Mouse (Mus musculus): ENCODE results near the gene Cd44. TPM values are rescaled to one million over a fixed set of nuclear protein-coding genes. Genes with fewer than 3 reads are reported as not detected.

Gene Cd44
- polyA plus RNA-seq (2016; fragmentation: Nextera tagmentation; extraction: Ambion mirVana), result 3.9 and 5.4 TPM in 2 replicates

DNA sequence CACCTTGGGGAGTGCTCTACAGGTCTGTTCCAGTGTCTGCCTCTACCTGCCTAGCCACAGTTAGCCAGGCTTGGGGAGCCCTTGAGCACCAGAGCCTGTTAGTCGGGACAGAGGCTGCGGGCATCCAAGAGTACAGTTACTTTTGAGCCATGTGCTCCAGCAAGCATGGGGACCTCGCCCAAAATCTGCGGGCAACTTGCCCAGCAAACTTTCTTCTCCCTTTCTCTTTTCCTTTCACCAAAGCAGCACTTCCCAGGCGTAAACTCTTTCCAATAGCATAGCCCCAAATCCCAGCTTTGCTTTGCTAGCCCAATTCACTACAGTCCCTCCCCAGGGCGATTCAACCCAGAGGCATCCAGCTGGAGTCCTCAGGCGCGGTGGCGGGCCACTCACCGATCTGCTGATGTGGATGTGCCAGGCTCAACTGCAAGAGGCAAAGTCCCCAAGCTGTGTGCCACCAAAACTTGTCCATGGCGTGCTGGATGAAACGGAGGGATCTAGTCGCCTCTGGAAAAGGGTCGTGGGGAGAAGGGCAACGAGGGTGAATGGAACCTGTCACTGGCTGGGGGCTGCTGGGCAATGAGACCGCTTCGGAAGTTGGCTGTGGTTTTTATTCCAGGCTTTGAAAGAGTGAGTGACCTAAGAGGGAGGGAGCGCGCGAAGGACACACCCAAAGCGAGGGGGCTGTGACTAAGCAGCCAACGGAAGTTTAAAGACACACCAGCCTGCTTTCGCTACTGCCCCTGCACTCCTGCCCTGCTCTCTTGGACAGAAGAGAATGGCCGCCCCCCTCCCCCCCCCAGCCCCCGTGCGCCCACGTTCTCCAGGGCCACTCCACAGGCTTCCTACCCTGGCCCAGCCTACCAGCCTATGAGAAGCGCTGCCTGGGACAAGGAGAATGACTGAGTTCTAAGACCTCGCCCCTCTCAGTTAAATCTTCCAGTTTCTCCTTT lies at the start of gene Cd44:
TSS of gene Cd44 (minus strand) at position 791 of the 953 bp plus-strand sequence.
- peak; percentile 46 for ATAC-seq (ENCODE audit: low FRiP score)
- peak within 1 kb of the TSS; percentile 34 for H3K4me3 ChIP-seq
- H3K27ac ChIP-seq, result no peak within 1 kb of the TSS
- peaks cover 8% of the 10 kb centered on the region for H3K4me1 ChIP-seq
- no peaks in the 10 kb centered on the region for H3K9me3 ChIP-seq (replicated peaks)
- WGBS, result 2% methylated on average over 29 of the region's 29 CpGs
- peak within 1 kb of the TSS; percentile 53 for H3K9ac ChIP-seq
- peak within 1 kb of the TSS; percentile 65 for H3K4me2 ChIP-seq (replicated peaks)
- no peaks in the 10 kb centered on the region for H3K36me3 ChIP-seq
- peaks cover 24% of the 10 kb centered on the region for H3K27me3 ChIP-seq

DNA sequence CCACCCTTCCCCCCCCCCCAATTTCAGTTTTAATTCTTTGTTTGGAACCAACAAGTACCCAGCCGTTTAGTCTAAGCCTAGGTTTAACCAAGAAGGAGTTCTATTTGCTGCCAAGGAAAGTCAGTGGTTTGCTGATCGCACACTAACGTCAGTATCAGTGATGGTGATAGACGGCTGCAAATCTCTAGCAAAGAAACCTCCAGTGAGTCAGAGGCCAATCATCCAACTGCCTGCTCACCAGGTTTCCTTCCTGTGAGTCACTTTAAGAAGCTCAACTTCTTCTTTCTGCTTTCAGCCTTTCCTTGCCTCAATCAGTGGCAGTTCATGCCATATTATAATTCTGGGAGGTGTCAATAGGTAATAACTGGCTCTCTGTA lies 47.0 kb upstream of the Cd44 start:
- H3K4me2 ChIP-seq (replicated peaks), result no peak overlapping the region
- no peak overlapping the region for H3K9ac ChIP-seq
- WGBS, result 89% methylated on average over 4 of the region's 4 CpGs
- no peaks in the 10 kb centered on the region for H3K36me3 ChIP-seq
- H3K4me1 ChIP-seq, result peaks cover 9% of the 10 kb centered on the region
- no peak overlapping the region for H3K27ac ChIP-seq
- H3K27me3 ChIP-seq, result no peaks in the 10 kb centered on the region
- ATAC-seq (ENCODE audit: low FRiP score), result no peak
- H3K4me3 ChIP-seq, result no peak overlapping the region
- no peaks in the 10 kb centered on the region for H3K9me3 ChIP-seq (replicated peaks)

DNA sequence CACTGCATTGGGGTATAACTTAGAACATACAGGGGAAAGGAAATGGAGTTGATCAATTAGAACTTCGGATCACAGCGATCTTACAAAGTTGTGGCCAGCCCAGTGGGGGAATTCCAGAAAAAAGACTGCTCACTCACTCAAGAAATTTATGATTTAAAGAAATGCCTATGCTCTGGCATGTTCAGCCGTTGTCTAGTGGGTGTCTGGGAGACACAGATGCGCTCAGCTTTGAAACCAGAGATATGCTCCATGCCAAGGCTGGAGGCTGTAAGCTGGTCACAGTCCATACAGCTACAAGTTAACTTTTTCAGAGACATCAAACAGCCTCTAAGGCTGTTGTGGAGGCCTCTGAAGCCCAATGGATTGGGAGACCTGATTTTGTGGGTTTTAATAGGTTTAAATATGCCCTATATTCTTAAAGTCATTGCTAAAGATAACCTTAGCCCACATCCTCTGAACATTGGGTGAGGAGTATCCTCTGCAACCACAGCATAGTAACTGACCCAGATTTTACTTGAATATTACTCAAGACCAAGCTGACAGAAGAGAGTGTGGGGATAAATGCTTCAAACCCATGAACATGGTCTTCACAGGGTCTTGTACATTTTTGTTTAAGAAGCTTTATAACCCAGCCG lies 46.5 kb upstream of the Cd44 start:
- no peak overlapping the region for H3K4me3 ChIP-seq
- no peak overlapping the region for H3K4me2 ChIP-seq (replicated peaks)
- H3K36me3 ChIP-seq, result no peaks in the 10 kb centered on the region
- no peak overlapping the region for H3K27ac ChIP-seq
- no peak for ATAC-seq (ENCODE audit: low FRiP score)
- WGBS, result 92% methylated on average over 5 of the region's 5 CpGs
- no peaks in the 10 kb centered on the region for H3K27me3 ChIP-seq
- H3K4me1 ChIP-seq, result peaks cover 11% of the 10 kb centered on the region
- H3K9ac ChIP-seq, result no peak overlapping the region
- H3K9me3 ChIP-seq (replicated peaks), result no peaks in the 10 kb centered on the region

DNA sequence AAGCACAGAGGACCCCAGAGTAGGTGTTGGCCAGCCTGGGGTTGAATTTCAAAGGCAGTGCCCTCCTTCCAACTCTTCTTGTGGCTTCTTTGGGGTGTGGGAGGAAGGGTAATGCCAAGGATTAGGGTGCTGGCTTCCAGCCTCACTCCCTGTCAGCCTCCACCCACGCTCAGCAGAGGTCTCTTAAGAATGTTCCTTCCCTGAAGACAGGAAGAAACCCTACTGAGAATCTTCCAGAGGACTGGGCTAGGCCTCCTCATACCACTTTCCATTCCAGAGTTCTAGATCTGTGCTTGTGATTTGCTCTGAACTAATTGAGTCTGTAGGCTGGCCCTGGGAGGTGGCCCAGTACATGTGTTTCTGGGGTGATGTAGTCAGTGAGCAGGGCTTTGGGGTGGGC lies 43.6 kb upstream of the Cd44 start:
- 50% methylated on average over 1 of the region's 1 CpGs for WGBS
- no peak for ATAC-seq (ENCODE audit: low FRiP score)

DNA sequence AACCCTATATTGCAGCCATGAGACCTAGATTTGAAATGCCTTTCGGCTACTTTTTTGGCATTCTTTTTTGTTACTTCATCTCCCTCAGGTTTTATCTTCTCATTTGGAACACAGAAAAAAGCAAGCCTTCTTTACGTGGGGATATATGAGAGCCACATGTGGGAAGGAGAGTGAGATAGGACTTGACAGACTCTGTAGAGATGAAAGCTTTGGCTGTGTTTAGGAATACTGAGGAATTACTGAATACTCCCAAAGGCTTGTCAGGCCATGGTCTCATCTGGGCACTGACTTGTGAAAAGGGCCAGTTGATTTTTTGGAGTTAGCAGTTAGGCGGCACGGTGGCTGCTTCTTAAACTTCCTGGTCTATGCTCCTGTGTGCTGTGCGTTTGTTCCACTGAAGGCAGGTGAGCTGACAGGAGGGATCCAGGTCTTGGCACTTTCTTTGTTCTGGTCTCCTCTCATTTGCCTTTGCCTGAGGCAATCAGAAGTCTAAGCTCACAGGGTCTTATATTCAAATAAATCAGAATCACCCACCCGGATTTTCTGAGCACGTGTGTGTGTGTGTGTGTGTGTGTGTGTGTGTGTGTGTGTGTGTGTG lies 43.0 kb upstream of the Cd44 start:
- Histone ChIP-seq H3K9me3 (replicated peaks) (no peaks in the 10 kb centered on the region), H3K4me1 (peaks cover 11% of the 10 kb centered on the region), H3K36me3 (no peaks in the 10 kb centered on the region), H3K4me3 (no peak overlapping the region), H3K27ac (no peak overlapping the region), H3K27me3 (no peaks in the 10 kb centered on the region), H3K4me2 (replicated peaks) (no peak overlapping the region), H3K9ac (no peak overlapping the region)
- WGBS, result 68% methylated on average over 7 of the region's 7 CpGs
- no peak for ATAC-seq (ENCODE audit: low FRiP score)

More for the DNA sequence above, 43.6 kb upstream of the Cd44 start:
- Histone ChIP-seq H3K27ac (no peak overlapping the region), H3K4me2 (replicated peaks) (no peak overlapping the region), H3K36me3 (no peaks in the 10 kb centered on the region), H3K4me3 (no peak overlapping the region), H3K9me3 (replicated peaks) (no peaks in the 10 kb centered on the region), H3K4me1 (peaks cover 11% of the 10 kb centered on the region), H3K9ac (no peak overlapping the region), H3K27me3 (no peaks in the 10 kb centered on the region)

DNA sequence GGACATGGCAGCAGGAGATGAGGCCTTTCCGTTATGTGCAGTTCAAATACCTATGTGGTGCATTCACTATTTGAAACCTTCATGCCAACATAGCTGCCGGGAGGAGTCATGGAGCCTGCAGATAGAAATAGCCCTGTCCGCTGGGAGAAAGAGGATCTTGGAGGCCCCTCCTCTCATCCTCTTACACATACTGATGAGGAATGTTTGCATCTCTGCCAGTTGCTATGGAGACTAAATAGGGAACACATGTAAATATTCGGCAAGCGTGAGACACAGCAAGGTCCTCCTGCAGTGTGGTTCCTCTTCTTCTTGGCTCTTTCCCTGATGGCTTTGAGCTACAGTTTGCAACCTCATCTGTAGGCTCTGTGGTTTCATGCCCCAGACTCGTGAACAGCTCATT lies 42.5 kb upstream of the Cd44 start:
- no peaks in the 10 kb centered on the region for H3K9me3 ChIP-seq (replicated peaks)
- no peak overlapping the region for H3K4me3 ChIP-seq
- H3K27me3 ChIP-seq, result no peaks in the 10 kb centered on the region
- no peak overlapping the region for H3K27ac ChIP-seq
- no peaks in the 10 kb centered on the region for H3K36me3 ChIP-seq
- H3K4me1 ChIP-seq, result peaks cover 11% of the 10 kb centered on the region
- no peak overlapping the region for H3K4me2 ChIP-seq (replicated peaks)
- ATAC-seq (ENCODE audit: low FRiP score), result peak; percentile 63; the same call in 1 of the 2 replicates
- H3K9ac ChIP-seq, result no peak overlapping the region
- 29% methylated on average over 6 of the region's 6 CpGs for WGBS

DNA sequence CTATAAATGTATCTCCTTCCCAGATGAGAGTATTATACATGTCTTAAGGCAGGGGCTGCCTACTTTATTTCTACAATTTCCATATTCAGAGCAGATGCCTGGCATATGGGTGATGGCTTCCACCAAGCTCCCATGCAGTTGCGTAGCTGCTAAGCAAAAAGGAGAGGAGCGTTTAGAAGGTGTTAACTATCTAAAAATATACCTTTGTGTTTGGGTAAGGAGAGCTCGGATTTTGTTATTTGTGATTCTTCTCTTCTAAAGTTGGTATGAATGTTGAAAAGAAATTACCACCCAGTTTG lies 41.3 kb upstream of the Cd44 start:
- Histone ChIP-seq H3K9me3 (replicated peaks) (no peaks in the 10 kb centered on the region), H3K4me2 (replicated peaks) (no peak overlapping the region), H3K36me3 (no peaks in the 10 kb centered on the region), H3K4me3 (no peak overlapping the region), H3K27ac (no peak overlapping the region), H3K9ac (no peak overlapping the region), H3K4me1 (peaks cover 11% of the 10 kb centered on the region), H3K27me3 (no peaks in the 10 kb centered on the region)
- WGBS, result 86% methylated on average over 3 of the region's 3 CpGs
- no peak for ATAC-seq (ENCODE audit: low FRiP score)

DNA sequence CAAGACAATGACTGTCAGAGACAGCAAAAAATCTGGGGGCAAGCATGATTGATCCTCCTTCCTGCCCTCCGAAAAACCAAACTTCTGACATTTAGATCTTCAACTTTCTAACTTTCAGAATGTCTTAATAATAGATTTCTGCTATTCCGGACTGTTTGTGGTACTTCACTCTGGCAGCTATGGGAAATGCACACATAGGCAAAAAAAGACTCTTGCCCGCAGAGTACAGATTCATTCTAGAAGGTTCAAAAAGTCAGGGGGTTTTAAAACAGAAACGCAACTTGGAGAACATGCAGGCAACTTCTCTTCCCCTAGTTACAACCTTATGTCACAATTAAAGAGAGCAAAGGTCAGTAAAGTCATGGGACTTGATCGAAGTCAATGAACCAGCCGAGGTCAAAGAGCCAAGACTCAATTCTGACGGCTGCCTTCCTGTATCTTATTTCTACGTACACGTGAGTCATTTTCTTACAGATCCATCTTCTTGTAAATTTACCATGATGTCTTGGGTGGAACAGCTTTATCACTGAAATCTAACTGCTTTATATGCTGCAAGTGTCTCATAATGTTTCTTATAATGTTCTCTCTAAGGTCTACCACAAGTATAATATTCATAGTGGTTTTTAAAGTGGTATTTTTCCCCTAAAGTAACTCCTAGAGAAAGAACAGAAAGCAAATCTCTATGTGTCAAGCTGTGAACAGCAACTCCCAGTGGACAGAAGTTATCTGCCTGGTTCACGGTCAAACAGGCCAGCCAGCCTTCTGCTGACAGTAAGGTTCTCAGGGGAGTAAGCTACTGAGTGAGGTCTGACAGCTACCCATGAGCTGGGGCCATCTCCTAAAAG lies 40.7 kb upstream of the Cd44 start:
- no peaks in the 10 kb centered on the region for H3K27me3 ChIP-seq
- no peak overlapping the region for H3K9ac ChIP-seq
- no peak overlapping the region for H3K27ac ChIP-seq
- H3K36me3 ChIP-seq, result no peaks in the 10 kb centered on the region
- no peaks in the 10 kb centered on the region for H3K9me3 ChIP-seq (replicated peaks)
- ATAC-seq (ENCODE audit: low FRiP score), result no peak
- H3K4me2 ChIP-seq (replicated peaks), result no peak overlapping the region
- peaks cover 11% of the 10 kb centered on the region for H3K4me1 ChIP-seq
- H3K4me3 ChIP-seq, result no peak overlapping the region
- 65% methylated on average over 10 of the region's 10 CpGs for WGBS

DNA sequence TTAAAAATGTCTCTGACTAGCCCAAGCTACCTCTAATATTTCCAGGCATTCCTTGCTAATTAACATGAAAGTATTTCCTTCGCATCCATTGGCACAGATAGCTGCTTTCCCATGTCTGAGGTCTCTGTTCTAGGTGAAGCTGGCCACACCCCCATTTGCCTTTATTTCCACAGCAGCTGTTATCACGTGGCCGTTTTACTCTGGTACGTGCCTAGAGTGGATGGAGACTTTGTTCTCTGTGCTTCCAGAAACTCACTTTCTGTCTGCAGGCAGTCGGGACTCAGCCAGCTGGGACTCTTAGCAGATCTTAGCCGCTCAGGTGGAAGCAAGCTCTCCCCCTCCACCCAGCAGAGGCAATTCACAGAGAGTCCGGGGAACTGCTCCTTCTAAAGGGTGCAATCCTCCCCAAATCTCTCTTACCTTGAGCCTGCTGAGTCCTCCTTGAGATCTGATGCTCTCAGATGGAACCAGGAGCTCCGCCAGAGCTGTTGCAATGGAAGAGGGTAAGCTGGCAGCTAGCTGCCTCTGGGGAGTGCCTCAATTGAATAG lies 39.4 kb upstream of the Cd44 start:
- no peak for ATAC-seq (ENCODE audit: low FRiP score)
- Histone ChIP-seq H3K4me3 (no peak overlapping the region), H3K36me3 (no peaks in the 10 kb centered on the region), H3K9ac (no peak overlapping the region), H3K27ac (no peak overlapping the region), H3K4me1 (peaks cover 11% of the 10 kb centered on the region), H3K9me3 (replicated peaks) (no peaks in the 10 kb centered on the region), H3K4me2 (replicated peaks) (no peak overlapping the region), H3K27me3 (no peaks in the 10 kb centered on the region)
- WGBS, result 60% methylated on average over 8 of the region's 8 CpGs

DNA sequence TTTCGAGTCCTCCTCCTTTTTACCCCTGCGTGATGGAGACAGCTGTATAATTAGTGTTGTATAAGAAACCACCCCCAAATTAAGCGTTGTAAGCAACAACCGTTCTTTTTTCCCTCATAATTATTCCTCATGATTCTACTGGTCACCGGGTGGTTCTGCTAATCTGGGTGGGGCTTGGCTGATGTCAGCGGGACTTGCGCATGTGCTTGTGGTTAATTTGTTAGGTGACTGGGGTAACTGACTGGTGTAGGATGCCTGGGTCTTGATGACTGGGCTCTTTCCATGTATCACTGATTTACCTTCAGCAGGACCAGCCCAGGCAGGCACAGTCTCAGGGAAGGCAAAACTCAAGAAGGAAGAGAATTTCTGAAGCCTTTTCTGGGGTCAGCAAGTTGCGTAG lies 38.7 kb upstream of the Cd44 start:
- H3K27ac ChIP-seq, result no peak overlapping the region
- H3K4me3 ChIP-seq, result no peak overlapping the region
- no peak for ATAC-seq (ENCODE audit: low FRiP score)
- no peaks in the 10 kb centered on the region for H3K36me3 ChIP-seq
- 90% methylated on average over 8 of the region's 8 CpGs for WGBS
- no peak overlapping the region for H3K4me2 ChIP-seq (replicated peaks)
- H3K4me1 ChIP-seq, result peaks cover 11% of the 10 kb centered on the region
- H3K27me3 ChIP-seq, result no peaks in the 10 kb centered on the region
- H3K9ac ChIP-seq, result no peak overlapping the region
- no peaks in the 10 kb centered on the region for H3K9me3 ChIP-seq (replicated peaks)

DNA sequence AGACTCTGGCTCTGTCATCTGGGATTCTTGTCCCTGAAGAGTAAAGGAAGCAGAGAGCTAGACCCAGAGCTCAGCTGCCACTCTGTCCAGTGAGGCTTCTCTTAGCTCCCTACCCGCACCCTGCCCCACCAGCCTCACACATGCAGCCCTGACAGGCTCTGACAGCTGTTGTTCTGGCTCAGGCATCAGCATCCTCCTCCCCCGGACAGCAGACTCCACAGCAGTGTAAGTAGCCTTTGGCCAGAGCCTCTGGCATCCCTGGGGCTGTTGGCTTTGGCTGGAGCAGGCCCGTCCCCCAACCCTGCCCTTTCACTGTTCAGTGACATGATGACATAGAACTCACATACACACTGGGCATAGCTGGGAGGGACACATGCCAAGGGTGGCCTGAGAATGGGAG lies 35.4 kb upstream of the Cd44 start:
- Histone ChIP-seq H3K36me3 (no peaks in the 10 kb centered on the region), H3K9me3 (replicated peaks) (no peaks in the 10 kb centered on the region), H3K4me2 (replicated peaks) (no peak overlapping the region), H3K27me3 (no peaks in the 10 kb centered on the region), H3K4me3 (no peak overlapping the region), H3K4me1 (no peaks in the 10 kb centered on the region), H3K27ac (no peak overlapping the region), H3K9ac (no peak overlapping the region)
- 35% methylated on average over 3 of the region's 3 CpGs for WGBS
- ATAC-seq (ENCODE audit: low FRiP score), result no peak

DNA sequence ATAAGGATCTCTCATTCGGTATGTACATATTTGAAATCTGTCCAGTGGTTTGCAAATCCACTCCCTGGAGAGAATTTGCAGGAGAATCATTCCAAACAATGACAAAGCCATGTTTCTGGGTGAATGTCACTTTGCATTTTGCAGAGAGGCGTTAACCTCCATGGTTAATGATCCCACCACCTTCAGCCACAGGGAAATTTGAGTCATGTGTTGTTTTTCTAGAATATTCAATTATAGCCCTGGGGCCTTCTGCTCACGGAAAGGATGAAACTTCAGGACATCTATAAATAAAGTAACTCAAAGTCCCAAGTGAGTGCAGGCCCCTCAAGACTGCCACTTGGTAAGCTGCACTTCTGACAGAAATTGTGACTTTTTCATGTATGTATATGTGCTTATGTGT lies 33.4 kb upstream of the Cd44 start:
- Histone ChIP-seq H3K36me3 (no peaks in the 10 kb centered on the region), H3K4me1 (no peaks in the 10 kb centered on the region), H3K9ac (no peak overlapping the region), H3K4me3 (no peak overlapping the region), H3K27me3 (no peaks in the 10 kb centered on the region), H3K27ac (no peak overlapping the region), H3K9me3 (replicated peaks) (no peaks in the 10 kb centered on the region), H3K4me2 (replicated peaks) (no peak overlapping the region)
- ATAC-seq (ENCODE audit: low FRiP score), result no peak
- WGBS, result 83% methylated on average over 3 of the region's 3 CpGs

Measured in hindbrain, embryonic 12.5 days (tissue).